Mouse (Mus musculus) forebrain, embryonic 11.5 days (tissue): ENCODE measurements around the gene Cyp2b10. TPM values are rescaled to one million over a fixed set of nuclear protein-coding genes. Genes with fewer than 3 reads are reported as not detected.

Experiments
- ATAC-seq: fragments of 200-750 bp; cut with Nextera tagmentation; replicated peaks from 2 replicates; pipeline ENCODE4 v1.8.0; 2017; ENCODE audit warnings: moderate TSS enrichment; ENCODE audit not compliant: low FRiP score
- DNase-seq: peaks from one replicate; pipeline ENCODE4 v3.0.0-alpha.2; 2017; ENCODE audit warnings: low spot score
- H3K27ac ChIP-seq: fragments of 300-500 bp; sonication (generic); 2 replicates; pipeline ENCODE4 v1.5.1; 2014; ENCODE audit warnings: low read depth, low read length
- H3K27me3 ChIP-seq: fragments of 300-500 bp; sonication (generic); 2 replicates; pipeline ENCODE4 v1.6.1; 2014; ENCODE audit warnings: mild to moderate bottlenecking, low read length, mixed read lengths; ENCODE audit not compliant: control insufficient read depth, insufficient read depth
- H3K36me3 ChIP-seq: fragments of 300-500 bp; sonication (generic); 2 replicates; pipeline ENCODE4 v1.6.1; 2014; ENCODE audit warnings: mild to moderate bottlenecking, low read length, moderate library complexity, mixed read lengths; ENCODE audit not compliant: control insufficient read depth, insufficient read depth
- H3K4me1 ChIP-seq: fragments of 300-500 bp; sonication (generic); replicated peaks from 2 replicates; pipeline ENCODE4 v1.6.1; 2014; ENCODE audit warnings: low read length, mixed read lengths; ENCODE audit not compliant: control insufficient read depth, insufficient read depth
- H3K4me2 ChIP-seq: fragments of 300-500 bp; sonication (generic); 2 replicates; pipeline ENCODE4 v1.6.1; 2014; ENCODE audit warnings: low read depth, mild to moderate bottlenecking, low read length, moderate library complexity, mixed read lengths; ENCODE audit not compliant: severe bottlenecking
- H3K4me3 ChIP-seq: fragments of 300-500 bp; sonication (generic); 2 replicates; pipeline ENCODE4 v1.5.1; 2014; ENCODE audit warnings: low read depth, low read length
- H3K9ac ChIP-seq: fragments of 300-500 bp; sonication (generic); 2 replicates; pipeline ENCODE4 v1.6.1; 2014; ENCODE audit warnings: low read length
- H3K9me3 ChIP-seq: fragments of 300-500 bp; sonication (generic); 2 replicates; pipeline ENCODE4 v1.6.1; 2016; ENCODE audit warnings: low read length, mixed read lengths; ENCODE audit not compliant: control insufficient read depth
- WGBS: fragments of 180-500 bp; shearing (Covaris S2); extraction: QIAGEN DNeasy Blood & Tissue Kit; methylation state at CpG from one replicate; pipeline ENCODE4 v1.1.7; 2014; 5-methylcytosine and 5-hydroxymethylcytosine counted together
- polyA plus RNA-seq: library from polyadenylated mRNA; unstranded; fragments of >200 nt; fragmentation: Nextera tagmentation; extraction: Ambion mirVana; gene quantifications from 2 replicates; pipeline ENCODE4 v1.2.1, GENCODE M21; 2014

Cyp2b10 gene
- polyA plus RNA-seq, 1 experiment from 2014 or later: not detected

- no peak overlapping the region for H3K9ac ChIP-seq
- ATAC-seq: no peak
- H3K4me2 ChIP-seq: no peak overlapping the region
- H3K27ac ChIP-seq: no peak overlapping the region
- H3K27me3 ChIP-seq: no peaks in the 10 kb centered on the region
- no peaks in the 10 kb centered on the region for H3K4me1 ChIP-seq
- H3K9me3 ChIP-seq: no peaks in the 10 kb centered on the region; the same call in 1 of the 2 replicates
- no peaks in the 10 kb centered on the region for H3K36me3 ChIP-seq
- H3K4me3 ChIP-seq: no peak overlapping the region
- 74% methylated on average over 1 of the region's 1 CpGs for WGBS
- no peak for DNase-seq
Observed at GRCm38 (mm10) chr7:25945274-25945673, 47.9 kb downstream of the Cyp2b10 start.

Other genes starting within 250 kb of the Cyp2b10 start
- 30.5 and 38.0 TPM in 2 replicates for gene Bckdha, start 238.6 kb upstream of the Cyp2b10 start, polyA plus RNA-seq
- gene Exosc5, start 238.5 kb upstream of the Cyp2b10 start, polyA plus RNA-seq: 52.2 and 56.4 TPM in 2 replicates
- 2.7 and 3.2 TPM in 2 replicates for gene Tmem91, start 222.5 kb upstream of the Cyp2b10 start, polyA plus RNA-seq
- 30.4 and 35.1 TPM in 2 replicates for gene B9d2, start 216.8 kb upstream of the Cyp2b10 start, polyA plus RNA-seq
- 1.1 and 1.6 TPM in 2 replicates for gene Tgfb1, start 210.6 kb upstream of the Cyp2b10 start, polyA plus RNA-seq
- gene Ccdc97, start 178.5 kb upstream of the Cyp2b10 start, polyA plus RNA-seq: 37.8 and 41.2 TPM in 2 replicates
- 83.8 and 87.5 TPM in 2 replicates for gene Hnrnpul1, start 142.9 kb upstream of the Cyp2b10 start, polyA plus RNA-seq
- gene Axl, start 108.9 kb upstream of the Cyp2b10 start, polyA plus RNA-seq: 36.2 and 37.2 TPM in 2 replicates
- 0.32 and 0.35 TPM in 2 replicates for gene Cyp2s1, start 80.7 kb upstream of the Cyp2b10 start, polyA plus RNA-seq
- gene Cyp2b13, start 163.9 kb downstream of the Cyp2b10 start, polyA plus RNA-seq: not detected in 2 replicates